Mouse (Mus musculus): ENCODE results near the gene Gsn.

Gsn gene

GRCm38 (mm10) chr2:35282214-35282613 is 26.0 kb downstream of the Gsn start:
- peak; percentile 52 for DNase-seq

GRCm38 (mm10) chr2:35283997-35284396 is 27.8 kb downstream of the Gsn start:
- no peak for DNase-seq

- no peak for DNase-seq
Observed at GRCm38 (mm10) chr2:35285209-35285608, 29.0 kb downstream of the Gsn start.

- no peak for DNase-seq
Observed at GRCm38 (mm10) chr2:35287017-35287620, 30.9 kb downstream of the Gsn start.

- DNase-seq, result peak; percentile 80
Observed at GRCm38 (mm10) chr2:35288758-35289635, 32.8 kb downstream of the Gsn start.

GRCm38 (mm10) chr2:35291856-35292255 is 35.7 kb downstream of the Gsn start:
- peak; percentile 62 for DNase-seq

GRCm38 (mm10) chr2:35292700-35293099 is 36.5 kb downstream of the Gsn start:
- DNase-seq, result no peak

- no peak for DNase-seq
Observed at GRCm38 (mm10) chr2:35293291-35293690, 37.1 kb downstream of the Gsn start.

- peak; percentile 83 for DNase-seq
Observed at GRCm38 (mm10) chr2:35297703-35298332, 41.6 kb downstream of the Gsn start.

- DNase-seq, result no peak
Observed at GRCm38 (mm10) chr2:35299437-35299836, 43.3 kb downstream of the Gsn start.

GRCm38 (mm10) chr2:35302049-35302885 is 46.1 kb downstream of the Gsn start:
- peak; percentile 35 for DNase-seq

GRCm38 (mm10) chr2:35308166-35308565 is 52.0 kb downstream of the Gsn start:
- DNase-seq, result no peak

GRCm38 (mm10) chr2:35309906-35310493 is 53.8 kb downstream of the Gsn start:
- no peak for DNase-seq

- DNase-seq, result no peak
Observed at GRCm38 (mm10) chr2:35314300-35314699, 58.1 kb downstream of the Gsn start.

- no peak for DNase-seq
Observed at GRCm38 (mm10) chr2:35317604-35318003, 61.4 kb downstream of the Gsn start.

- DNase-seq, result no peak
Observed at GRCm38 (mm10) chr2:35318405-35318804, 62.2 kb downstream of the Gsn start.

- no peak for DNase-seq
Observed at GRCm38 (mm10) chr2:35320399-35320798, 64.2 kb downstream of the Gsn start.

- DNase-seq, result peak; percentile 17
Observed at GRCm38 (mm10) chr2:35322404-35323164, 66.4 kb downstream of the Gsn start.

GRCm38 (mm10) chr2:35325930-35326329 is 69.8 kb downstream of the Gsn start:
- DNase-seq, result no peak

- peak; percentile 8 for DNase-seq
Observed at GRCm38 (mm10) chr2:35326931-35327330, 70.8 kb downstream of the Gsn start.

GRCm38 (mm10) chr2:35327583-35327982 is 71.4 kb downstream of the Gsn start:
- DNase-seq, result no peak
